Mouse (Mus musculus): Measurements from ENCODE around the gene Eif2b3. TPM values are rescaled to one million over a fixed set of nuclear protein-coding genes. Genes with fewer than 3 reads are reported as not detected.

Gene Eif2b3
- total and polyA plus RNA-seq, 3 experiments: 7.9 to 14.6 (median 12.0) TPM

- DNase-seq: peak in 1 of 2 experiments; percentile 28
- Histone ChIP-seq H3K4me1 (ENCODE audit: control insufficient read depth, insufficient read depth, low read length) (peaks cover 29% of the 10 kb centered on the region), H3K4me3 (peak within 1 kb of the TSS; percentile 23), H3K36me3 (ENCODE audit: control insufficient read depth, insufficient read depth, low read length) (no peaks in the 10 kb centered on the region), H3K9ac (ENCODE audit: low read depth, low read length) (peak within 1 kb of the TSS; percentile 56), H3K27me3 (ENCODE audit: control insufficient read depth, insufficient read depth, low read length) (no peaks in the 10 kb centered on the region), H3K27ac (peak within 1 kb of the TSS; percentile 99), H3K79me2 (replicated peaks; ENCODE audit: control insufficient read depth, insufficient read depth, low read length) (no peaks in the 10 kb centered on the region)
- WGBS: 65% methylated on average over 9 of the region's 9 CpGs
- intact Hi-C loops (cut with DNase I): loop anchor here (10.0 kb wide), 1 partner anchor 412 kb away; no protein-coding TSS in a partner anchor
- TF ChIP-seq EP300 (IDR thresholded peaks at IDR 0.05; ENCODE audit: insufficient read depth, low read depth, low read length) (no peak), POLR2A (IDR thresholded peaks at IDR 0.05; ENCODE audit: insufficient read depth, low read depth, low read length) (no peak), CTCF (IDR thresholded peaks at IDR 0.05) (no peak)
Measured at GRCm38 (mm10) chr4:117126675-117127290, 107.6 kb downstream of the Eif2b3 start, which contains the start of gene Tctex1d4. Tctex1d4 (plus strand) TSS chr4:117126794.

- WGBS: 90% methylated on average over 33 of the region's 33 CpGs
Measured at GRCm38 (mm10) chr4:117127991-117128686, 108.9 kb downstream of the Eif2b3 start.

GRCm38 (mm10) chr4:117130790-117131189 is 111.6 kb downstream of the Eif2b3 start:
- Histone ChIP-seq H3K9ac (ENCODE audit: low read depth, low read length) (no peak overlapping the region), H3K4me1 (ENCODE audit: control insufficient read depth, insufficient read depth, low read length) (peaks cover 20% of the 10 kb centered on the region), H3K27ac (no peak overlapping the region), H3K27me3 (ENCODE audit: control insufficient read depth, insufficient read depth, low read length) (no peaks in the 10 kb centered on the region), H3K79me2 (replicated peaks; ENCODE audit: control insufficient read depth, insufficient read depth, low read length) (no peaks in the 10 kb centered on the region), H3K36me3 (ENCODE audit: control insufficient read depth, insufficient read depth, low read length) (no peaks in the 10 kb centered on the region), H3K4me3 (no peak overlapping the region)
- TF ChIP-seq CTCF (IDR thresholded peaks at IDR 0.05): no peak
- TF ChIP-seq POLR2A (IDR thresholded peaks at IDR 0.05; ENCODE audit: insufficient read depth, low read depth, low read length): no peak
- no peak for TF ChIP-seq EP300 (IDR thresholded peaks at IDR 0.05; ENCODE audit: insufficient read depth, low read depth, low read length)
- DNase-seq: no peak
- intact Hi-C loops (cut with DNase I): no loop called here
- WGBS: 85% methylated on average over 6 of the region's 6 CpGs

More at GRCm38 (mm10) chr4:117127991-117128686, 108.9 kb downstream of the Eif2b3 start:
- Histone ChIP-seq H3K4me1 (ENCODE audit: control insufficient read depth, insufficient read depth, low read length) (peaks cover 32% of the 10 kb centered on the region), H3K27ac (no peak overlapping the region), H3K27me3 (ENCODE audit: control insufficient read depth, insufficient read depth, low read length) (no peaks in the 10 kb centered on the region), H3K9ac (ENCODE audit: low read depth, low read length) (no peak overlapping the region), H3K36me3 (ENCODE audit: control insufficient read depth, insufficient read depth, low read length) (no peaks in the 10 kb centered on the region), H3K4me3 (no peak overlapping the region), H3K79me2 (replicated peaks; ENCODE audit: control insufficient read depth, insufficient read depth, low read length) (no peaks in the 10 kb centered on the region)
- intact Hi-C loops (cut with DNase I): loop anchor here (10.0 kb wide), 1 partner anchor 413 kb away; no protein-coding TSS in a partner anchor
- no peak for TF ChIP-seq POLR2A (IDR thresholded peaks at IDR 0.05; ENCODE audit: insufficient read depth, low read depth, low read length)
- no peak for TF ChIP-seq EP300 (IDR thresholded peaks at IDR 0.05; ENCODE audit: insufficient read depth, low read depth, low read length)
- TF ChIP-seq CTCF (IDR thresholded peaks at IDR 0.05): no peak
- no peak for DNase-seq

- Histone ChIP-seq H3K4me1 (ENCODE audit: control insufficient read depth, insufficient read depth, low read length) (peaks cover 19% of the 10 kb centered on the region), H3K36me3 (ENCODE audit: control insufficient read depth, insufficient read depth, low read length) (no peaks in the 10 kb centered on the region), H3K27ac (no peak overlapping the region), H3K27me3 (ENCODE audit: control insufficient read depth, insufficient read depth, low read length) (no peaks in the 10 kb centered on the region), H3K79me2 (replicated peaks; ENCODE audit: control insufficient read depth, insufficient read depth, low read length) (no peaks in the 10 kb centered on the region), H3K9ac (ENCODE audit: low read depth, low read length) (no peak overlapping the region), H3K4me3 (no peak overlapping the region)
- 82% methylated on average over 6 of the region's 6 CpGs for WGBS
- DNase-seq: no peak
- no peak for TF ChIP-seq CTCF (IDR thresholded peaks at IDR 0.05)
- TF ChIP-seq EP300 (IDR thresholded peaks at IDR 0.05; ENCODE audit: insufficient read depth, low read depth, low read length): no peak
- TF ChIP-seq POLR2A (IDR thresholded peaks at IDR 0.05; ENCODE audit: insufficient read depth, low read depth, low read length): no peak
- intact Hi-C loops (cut with DNase I): no loop called here
Measured at GRCm38 (mm10) chr4:117131198-117131597, 112.0 kb downstream of the Eif2b3 start.

- H3K27ac ChIP-seq: no peak overlapping the region
- 60% methylated on average over 7 of the region's 7 CpGs for WGBS
- peaks cover 10% of the 10 kb centered on the region for H3K4me1 ChIP-seq (ENCODE audit: control insufficient read depth, insufficient read depth, low read length)
- no peaks in the 10 kb centered on the region for H3K36me3 ChIP-seq (ENCODE audit: control insufficient read depth, insufficient read depth, low read length)
- DNase-seq: no peak
- no peaks in the 10 kb centered on the region for H3K79me2 ChIP-seq (replicated peaks; ENCODE audit: control insufficient read depth, insufficient read depth, low read length)
- H3K4me3 ChIP-seq: no peak overlapping the region
- no peaks in the 10 kb centered on the region for H3K27me3 ChIP-seq (ENCODE audit: control insufficient read depth, insufficient read depth, low read length)
- no peak overlapping the region for H3K9ac ChIP-seq (ENCODE audit: low read depth, low read length)
- intact Hi-C loops (cut with DNase I): no loop called here
- TF ChIP-seq EP300 (IDR thresholded peaks at IDR 0.05; ENCODE audit: insufficient read depth, low read depth, low read length): no peak
- no peak for TF ChIP-seq CTCF (IDR thresholded peaks at IDR 0.05)
- TF ChIP-seq POLR2A (IDR thresholded peaks at IDR 0.05; ENCODE audit: insufficient read depth, low read depth, low read length): no peak
Measured at GRCm38 (mm10) chr4:117131890-117132793, 112.9 kb downstream of the Eif2b3 start.

Measured in heart, adult 2 months (tissue).